Mouse (Mus musculus) B cell, adult 2 months (primary cell): ENCODE measurements around the gene Wbp1.

Source experiments
- DNase-seq, 2 experiments: peaks; one replicate each; pipeline ENCODE4 v3.0.0; 2022

Wbp1 gene

GRCm38 (mm10) chr6:83078324-83078858 lies 43.0 kb downstream of the Wbp1 start:
- peak; percentile 100 for DNase-seq

- peak in 1 of 2 experiments; percentile 35 for DNase-seq
Observed at GRCm38 (mm10) chr6:83077630-83078323, 43.6 kb downstream of the Wbp1 start, which contains the start of gene Pcgf1. Pcgf1 (plus strand) TSS chr6:83077869.

- DNase-seq: peak in 1 of 2 experiments; percentile 42
Observed at GRCm38 (mm10) chr6:83074979-83075378, 46.4 kb downstream of the Wbp1 start.

GRCm38 (mm10) chr6:83071220-83071619 lies 50.1 kb downstream of the Wbp1 start:
- DNase-seq: peak; percentile 32 to 52

GRCm38 (mm10) chr6:83070311-83071219 lies 50.8 kb downstream of the Wbp1 start:
- DNase-seq: peak; percentile 58 to 71

GRCm38 (mm10) chr6:83070247-83070310 lies 51.3 kb downstream of the Wbp1 start, which contains the start of gene Tlx2:
Tlx2 (minus strand) TSS chr6:83070293.
- no peak for DNase-seq

- DNase-seq: peak; percentile 37 to 46
Observed at GRCm38 (mm10) chr6:83069488-83070246, 51.7 kb downstream of the Wbp1 start.
